Mouse (Mus musculus) heart, adult 9 months (tissue): ENCODE measurements around the gene Pithd1.

ENCODE experiments used
- DNase-seq, 2 experiments: peaks; one replicate each; pipeline ENCODE4 v3.0.0; 2022; ENCODE audit warnings: low spot score in 2 of 2

Pithd1 gene

GRCm38 (mm10) chr4:135986943-135987710 lies at the start of gene Pithd1:
Gene Pithd1, minus strand, starts transcription at chr4:135987264.
- DNase-seq = peak; percentile 92 to 93

DNA sequence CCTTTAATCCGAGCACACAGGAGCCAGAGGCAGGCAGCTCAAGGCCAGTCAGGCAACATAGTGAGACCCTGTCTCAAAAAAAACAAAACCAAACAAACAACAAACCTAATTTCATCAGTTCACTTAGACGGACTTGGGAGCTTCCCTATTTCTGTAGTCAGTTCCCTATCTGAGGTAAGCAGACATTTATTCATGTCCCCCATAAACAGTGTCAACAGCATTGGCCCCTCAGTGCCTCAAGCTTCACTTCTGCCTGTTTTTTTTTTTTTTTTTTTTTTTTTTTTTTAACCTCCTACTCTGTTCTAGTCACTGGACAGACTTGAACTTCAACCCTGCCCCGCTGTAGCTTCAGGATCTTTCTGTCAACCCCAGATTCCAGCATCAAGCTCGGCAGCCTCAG lies 48.0 kb upstream of the Pithd1 start:
- DNase-seq = no peak

- no peak for DNase-seq
Measured at GRCm38 (mm10) chr4:136033231-136033630, 46.2 kb upstream of the Pithd1 start.

DNA sequence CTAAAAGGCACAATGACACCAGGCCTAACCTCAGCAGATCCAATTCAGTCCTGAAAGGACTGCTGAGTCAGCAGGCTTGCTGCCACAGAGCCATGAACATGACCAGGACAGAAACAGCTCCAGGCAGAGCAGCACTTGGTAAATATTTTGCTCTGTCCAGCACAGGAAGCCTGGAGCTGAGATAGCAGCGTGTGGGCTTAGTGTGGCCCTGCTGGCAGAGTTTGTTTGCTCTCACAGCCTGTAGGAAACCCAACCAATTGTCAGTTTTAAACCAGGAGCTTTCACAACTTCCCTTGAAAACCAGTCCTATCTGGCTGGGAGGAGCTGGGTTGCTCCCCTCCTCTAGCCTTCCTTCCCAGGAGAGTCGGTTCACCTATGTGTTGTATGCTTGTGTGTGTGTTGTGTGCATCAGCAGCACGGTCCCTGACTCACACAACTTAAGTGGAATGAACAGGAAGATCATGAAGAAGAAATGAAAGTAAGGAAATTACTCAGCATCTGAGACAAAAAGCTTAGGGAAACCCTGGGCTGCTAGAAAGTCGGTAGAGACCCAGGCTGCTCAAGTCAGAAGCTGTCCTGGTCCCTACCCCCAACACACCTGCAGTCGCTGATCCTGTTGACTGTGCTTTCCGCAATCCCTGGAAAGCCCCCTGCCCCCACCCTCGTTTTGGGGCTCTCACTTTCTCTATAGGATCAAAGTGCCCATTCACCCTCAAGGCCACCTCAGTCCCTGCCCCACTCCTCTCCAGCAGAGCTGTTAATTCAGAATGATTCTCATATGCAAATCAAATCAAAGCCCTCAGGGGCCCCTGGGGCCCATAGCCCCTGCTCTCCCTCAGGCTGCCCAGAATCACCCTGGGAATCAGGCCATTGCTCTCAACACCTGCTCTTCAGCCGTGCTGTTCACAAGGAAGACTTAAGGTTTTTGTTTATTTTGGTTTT lies 44.2 kb upstream of the Pithd1 start:
- DNase-seq = peak; percentile 43 to 50

DNA sequence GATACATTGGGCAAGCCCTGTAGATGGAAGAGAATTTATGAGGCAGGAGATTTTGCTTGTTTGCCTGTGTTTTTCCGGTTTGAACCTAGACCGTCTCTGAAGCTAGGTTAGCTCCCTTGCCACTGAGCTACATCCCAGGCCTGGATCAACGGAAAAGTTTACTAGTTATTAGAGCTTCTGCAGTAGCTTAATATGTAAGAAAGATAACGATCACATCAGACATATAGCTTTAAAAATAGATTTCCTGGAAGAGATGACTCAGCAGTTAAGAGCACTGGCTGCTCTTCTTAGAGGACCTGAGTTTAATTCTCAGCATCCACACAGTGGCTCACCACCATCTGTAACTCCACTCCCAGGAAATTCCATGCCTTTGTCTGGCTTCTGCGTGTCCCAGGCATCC lies 41.6 kb upstream of the Pithd1 start:
- DNase-seq = no peak

- no peak for DNase-seq
Measured at GRCm38 (mm10) chr4:136028132-136028564, 41.1 kb upstream of the Pithd1 start.

GRCm38 (mm10) chr4:136027416-136028131 lies 40.5 kb upstream of the Pithd1 start:
- DNase-seq = no peak

DNA sequence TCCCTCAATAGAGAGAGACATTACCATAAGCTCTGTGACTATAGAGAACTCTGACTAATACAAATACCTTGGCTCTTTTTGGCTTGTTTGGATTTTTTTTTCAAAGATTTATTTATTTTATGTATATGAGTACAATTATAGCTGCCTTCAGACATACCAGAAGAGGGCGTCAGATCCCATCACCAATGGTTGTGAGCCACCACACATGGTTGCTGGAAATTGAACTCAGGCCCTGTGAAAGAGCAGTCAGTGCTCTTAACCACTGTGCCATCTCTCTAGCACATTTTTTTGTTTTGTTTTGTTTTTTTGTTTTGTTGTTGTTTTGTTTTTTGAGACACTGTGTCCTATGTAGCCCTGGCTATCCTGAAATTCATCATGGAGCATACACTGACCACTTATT lies 38.3 kb upstream of the Pithd1 start:
- DNase-seq = no peak

- no peak for DNase-seq
Measured at GRCm38 (mm10) chr4:136022924-136023323, 35.9 kb upstream of the Pithd1 start.

- DNase-seq = peak; percentile 98 to 99
Measured at GRCm38 (mm10) chr4:136021549-136022047, 34.5 kb upstream of the Pithd1 start, which contains the start of gene Eloa. Gene Eloa, minus strand, starts transcription at chr4:136021763.

DNA sequence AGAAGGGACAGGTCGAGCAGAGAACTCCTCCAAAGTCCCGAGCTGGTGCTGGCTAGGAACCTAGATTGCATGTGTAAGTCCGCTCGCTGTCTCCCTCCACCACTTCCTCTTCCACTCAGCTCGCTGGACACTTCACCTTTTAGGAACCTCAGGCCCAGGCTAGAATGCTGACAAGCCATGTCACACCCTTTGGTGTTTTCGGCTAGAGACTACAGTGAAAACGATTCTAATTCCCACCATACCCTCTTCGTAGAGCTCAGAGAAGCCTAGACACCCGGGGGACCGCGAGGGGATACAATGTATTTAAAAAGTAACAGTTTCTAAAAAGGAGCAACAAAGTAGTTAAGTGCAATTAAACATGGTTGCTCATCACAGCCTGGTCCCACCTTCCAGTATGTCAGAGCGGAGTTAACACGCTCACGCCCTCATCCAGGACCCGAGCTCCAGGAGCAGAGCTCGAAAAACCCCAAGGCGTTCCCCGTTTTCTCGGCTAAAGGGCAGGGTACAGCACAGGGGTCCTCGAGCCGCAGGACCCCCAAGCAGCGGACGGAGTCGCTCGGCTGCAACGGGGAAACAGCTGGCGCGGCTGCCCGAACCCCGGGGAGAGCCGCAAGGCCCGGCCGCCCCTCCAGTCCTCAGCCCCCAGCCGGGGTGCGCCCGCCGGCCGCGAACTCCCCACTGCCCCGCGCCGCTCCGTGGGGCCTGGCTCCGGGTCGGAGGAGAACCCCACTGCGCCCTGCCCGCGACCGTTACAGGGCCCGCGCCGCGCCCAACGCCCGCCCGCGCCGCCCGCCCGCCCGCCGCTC lies 33.9 kb upstream of the Pithd1 start:
- no peak for DNase-seq

GRCm38 (mm10) chr4:136016059-136016602 lies 29.1 kb upstream of the Pithd1 start:
- no peak for DNase-seq

- no peak for DNase-seq
Measured at GRCm38 (mm10) chr4:136010586-136010985, 23.5 kb upstream of the Pithd1 start.

DNA sequence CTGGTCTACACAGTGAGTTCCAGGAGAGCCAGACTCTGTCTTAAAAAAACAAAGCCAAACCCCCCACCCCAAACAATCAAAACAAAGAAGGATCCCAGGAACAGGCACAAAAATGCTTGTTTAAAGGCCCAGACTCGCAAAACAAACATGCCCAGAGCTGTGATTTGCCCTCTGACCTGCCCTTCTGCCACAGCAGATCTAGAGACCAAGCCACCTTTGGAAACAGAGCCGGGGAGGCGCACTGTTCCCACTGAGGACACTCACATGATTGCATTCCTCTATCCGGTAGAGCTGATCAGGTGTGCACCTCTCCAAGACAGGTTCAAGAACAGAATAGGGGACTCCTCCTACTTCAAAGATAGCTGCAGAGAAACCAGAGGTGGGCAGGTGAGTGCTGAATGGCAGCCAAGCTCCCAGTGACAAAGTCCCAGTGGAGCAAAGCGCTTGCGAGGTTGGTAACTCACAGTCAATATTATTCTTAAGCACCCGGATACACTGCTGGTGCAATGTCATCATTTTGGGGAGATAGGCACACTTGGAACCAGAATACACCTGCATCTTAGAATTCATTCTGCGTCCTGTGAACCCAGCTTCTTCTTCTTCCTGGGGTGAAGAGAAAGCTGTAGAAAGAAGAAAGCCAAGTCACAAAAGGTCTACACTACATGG lies 21.9 kb upstream of the Pithd1 start:
- DNase-seq = no peak

- no peak for DNase-seq
Measured at GRCm38 (mm10) chr4:136006821-136007220, 19.8 kb upstream of the Pithd1 start.

- DNase-seq = no peak
Measured at GRCm38 (mm10) chr4:136004921-136005320, 17.9 kb upstream of the Pithd1 start.

- no peak for DNase-seq
Measured at GRCm38 (mm10) chr4:136004107-136004675, 17.1 kb upstream of the Pithd1 start.

GRCm38 (mm10) chr4:135995118-135995517 lies 8.1 kb upstream of the Pithd1 start:
- DNase-seq = no peak

DNA sequence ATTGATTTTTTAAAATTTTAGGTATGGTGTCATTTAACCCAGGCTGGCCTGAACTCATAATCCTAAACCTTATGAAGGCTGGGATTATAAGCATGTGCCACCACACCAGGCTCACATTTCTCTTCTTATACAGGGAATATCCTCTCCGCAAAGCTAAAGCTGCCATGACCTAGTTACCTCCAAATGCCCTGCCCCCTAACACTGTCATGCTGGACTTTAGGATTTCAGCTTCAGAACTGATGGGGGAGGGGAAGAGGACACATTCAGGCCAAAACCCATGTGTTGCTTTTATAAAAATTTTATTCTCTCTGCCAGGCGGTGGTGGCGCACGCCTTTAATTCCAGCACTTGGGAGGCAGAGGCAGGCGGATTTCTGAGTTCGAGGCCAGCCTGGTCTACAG lies 6.9 kb upstream of the Pithd1 start:
- no peak for DNase-seq

DNA sequence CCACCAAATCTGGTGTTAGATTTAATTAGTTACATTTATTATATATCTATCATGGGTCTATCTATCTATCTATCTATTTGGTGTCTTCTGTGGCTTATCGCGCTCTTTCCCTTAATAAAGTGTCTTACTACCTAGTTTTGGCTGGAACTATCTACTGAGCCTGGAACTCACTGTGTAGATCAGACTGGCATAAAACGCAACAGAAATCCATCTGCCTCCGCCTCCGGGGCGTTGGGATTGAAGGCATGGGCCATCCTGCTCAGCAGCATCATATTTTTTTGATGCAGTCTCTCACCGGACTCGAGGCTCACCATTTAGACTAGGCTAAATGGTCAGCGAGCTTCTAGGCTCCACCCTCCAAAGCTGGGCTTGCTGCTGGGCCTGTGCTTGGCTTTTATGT lies 650 bp upstream of the Pithd1 start:
- DNase-seq = no peak
